Mouse (Mus musculus) testis, postnatal 14 days (tissue): ENCODE measurements around the gene Fam47e.

Experiments used
- DNase-seq: peaks from one replicate; pipeline ENCODE4 v3.0.0; 2021; ENCODE audit warnings: low spot score

Fam47e gene

DNA sequence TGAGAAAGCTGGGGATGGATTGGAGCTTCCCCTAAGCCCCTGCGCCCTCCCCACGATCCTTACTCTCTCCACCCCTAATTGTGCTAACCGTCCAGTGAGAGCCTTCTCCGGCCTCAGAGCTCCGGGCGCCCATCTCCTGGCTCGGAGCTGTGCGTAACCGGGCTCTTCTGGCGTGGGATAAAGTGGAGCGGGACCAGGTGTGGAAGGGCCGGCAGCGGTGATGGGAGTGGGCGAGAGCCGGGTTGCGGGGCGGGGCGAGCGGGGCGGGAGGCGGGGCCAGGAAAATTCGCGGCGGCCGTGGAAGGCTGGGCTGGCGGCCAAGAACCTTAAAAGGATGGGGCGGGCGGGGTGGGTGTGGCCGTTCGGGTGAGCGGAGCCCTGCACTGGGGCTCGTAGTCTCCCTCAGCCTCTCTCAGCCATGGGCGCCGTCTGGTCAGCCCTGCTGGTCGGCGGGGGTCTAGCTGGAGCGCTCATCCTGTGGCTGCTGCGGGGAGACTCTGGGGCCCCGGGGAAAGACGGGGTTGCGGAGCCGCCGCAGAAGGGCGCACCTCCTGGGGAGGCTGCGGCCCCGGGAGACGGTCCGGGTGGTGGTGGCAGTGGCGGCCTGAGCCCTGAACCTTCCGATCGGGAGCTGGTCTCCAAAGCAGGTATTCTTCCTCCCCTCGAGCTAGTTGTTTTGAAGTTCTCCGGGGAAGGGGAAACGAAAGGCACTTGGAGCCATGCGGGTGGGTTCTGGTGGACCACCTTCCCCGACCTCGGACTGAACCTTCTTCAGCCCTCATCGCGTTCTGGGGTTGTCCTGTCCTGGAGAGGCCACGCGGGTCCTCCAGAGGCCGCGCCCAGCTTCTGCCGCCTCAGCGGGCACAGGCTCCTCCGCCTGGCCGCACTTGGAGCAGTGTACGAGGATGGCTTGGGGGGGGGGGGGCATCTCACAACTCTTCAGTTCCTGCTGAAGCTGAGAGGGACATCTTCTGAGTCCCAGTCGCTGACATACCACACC lies 48.1 kb downstream of the Fam47e start, which contains the start of gene Stbd1:
TSS of gene Stbd1 (plus strand) at position 351 of the 1,000 bp plus-strand sequence.
- DNase-seq: peak; percentile 59

- DNase-seq: no peak
These were observed 49.8 kb downstream of the Fam47e start for GRCm38 (mm10) chr5:92604452-92605247.

DNA sequence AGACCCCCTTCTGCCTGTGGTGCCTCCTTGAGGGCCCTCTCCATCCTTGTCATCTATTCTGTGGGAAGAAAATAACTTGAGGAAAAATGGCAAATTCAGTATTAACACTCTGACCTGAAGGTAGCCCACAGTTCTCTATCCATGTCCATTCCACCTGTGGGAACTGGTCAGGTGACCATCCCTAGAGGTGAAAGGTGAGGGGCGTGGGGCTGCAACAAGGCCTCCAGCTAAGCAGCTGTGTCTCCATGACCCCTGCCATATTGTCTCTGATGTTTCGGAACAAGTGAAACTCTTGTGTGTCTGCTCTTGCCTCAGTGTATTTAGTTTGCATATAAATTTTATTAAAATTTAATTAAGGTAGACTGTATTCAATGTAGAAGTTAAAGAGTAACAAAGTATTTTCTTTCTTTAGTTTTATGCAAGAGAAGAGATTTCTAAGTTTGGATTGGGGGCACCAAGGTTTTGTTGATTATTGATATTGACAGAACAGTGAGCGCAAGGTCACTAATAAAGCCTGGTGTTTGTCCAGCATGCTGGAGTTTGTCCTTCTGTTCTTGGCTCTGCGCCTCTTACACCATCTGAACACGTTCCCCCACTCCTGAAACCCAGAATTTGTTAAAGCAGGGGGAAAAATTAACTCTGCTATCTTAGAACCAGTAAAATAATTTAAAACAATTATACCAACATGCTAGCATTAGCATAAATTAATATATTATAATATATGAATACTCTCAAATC lies 52.8 kb downstream of the Fam47e start:
- no peak for DNase-seq

- no peak for DNase-seq
These were observed 57.9 kb downstream of the Fam47e start for GRCm38 (mm10) chr5:92612756-92613155.

GRCm38 (mm10) chr5:92621883-92622282 lies 67.0 kb downstream of the Fam47e start:
- DNase-seq: no peak

GRCm38 (mm10) chr5:92627896-92628295 lies 73.0 kb downstream of the Fam47e start:
- DNase-seq: no peak

- DNase-seq: no peak
These were observed 78.7 kb downstream of the Fam47e start for GRCm38 (mm10) chr5:92633526-92633925.

GRCm38 (mm10) chr5:92634916-92635315 lies 80.0 kb downstream of the Fam47e start:
- DNase-seq: no peak

DNA sequence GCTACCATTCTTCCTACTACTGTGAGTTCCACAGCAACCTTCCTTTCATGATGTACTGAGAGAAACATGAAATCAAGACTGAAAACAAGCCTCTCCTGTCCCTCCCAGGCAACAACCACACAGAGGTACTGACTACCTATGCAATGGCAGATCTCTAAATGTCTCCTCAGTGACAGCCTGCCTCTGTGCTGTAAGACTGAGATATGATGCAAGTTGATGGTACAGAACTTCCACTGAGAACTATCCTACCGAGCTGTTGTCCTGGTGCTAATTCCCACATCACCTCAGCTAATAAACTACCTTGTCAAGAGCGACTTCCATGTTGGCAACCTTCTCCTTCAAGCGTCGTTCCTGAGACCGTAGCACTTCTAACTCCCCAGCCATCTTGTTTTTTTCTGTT lies 81.0 kb downstream of the Fam47e start:
- no peak for DNase-seq

- DNase-seq: no peak
These were observed 86.0 kb downstream of the Fam47e start for GRCm38 (mm10) chr5:92640861-92641260.
